Mouse (Mus musculus): Measurements from ENCODE around the gene Inpp5e. TPM values are rescaled to one million over a fixed set of nuclear protein-coding genes. Genes with fewer than 3 reads are reported as not detected.
A peak's percentile ranks its signal among the peaks of the same experiment; 100 is the strongest.

Inpp5e gene
- polyA plus RNA-seq, 1 experiment = 47.4 TPM

GRCm38 (mm10) chr2:26354401-26354800 lies 54.6 kb downstream of the Inpp5e start:
- Histone ChIP-seq H3K4me3 (ENCODE audit: control insufficient read depth, insufficient read depth, low read length) (no peak overlapping the region), H3K4me1 (replicated peaks; ENCODE audit: control insufficient read depth, insufficient read depth, low read length) (peaks cover 44% of the 10 kb centered on the region), H3K27me3 (ENCODE audit: control insufficient read depth, insufficient read depth, low read length) (no peaks in the 10 kb centered on the region), H3K36me3 (ENCODE audit: control insufficient read depth, insufficient read depth, low read length) (no peaks in the 10 kb centered on the region), H3K27ac (ENCODE audit: control insufficient read depth, insufficient read depth, low read length) (no peak overlapping the region)
- 96% methylated on average over 4 of the region's 4 CpGs for WGBS
- TF ChIP-seq CTCF (IDR thresholded peaks at IDR 0.05; ENCODE audit: borderline replicate concordance, control insufficient read depth, extremely low read depth, insufficient read depth, low read length, poor library complexity) (no peak), POLR2A (IDR thresholded peaks at IDR 0.05; ENCODE audit: control insufficient read depth, extremely low read depth, insufficient read depth, low read length, poor library complexity) (no peak)
- no peak for DNase-seq

GRCm38 (mm10) chr2:26353066-26353980 lies 55.7 kb downstream of the Inpp5e start:
- Histone ChIP-seq H3K27ac (ENCODE audit: control insufficient read depth, insufficient read depth, low read length) (no peak overlapping the region), H3K36me3 (ENCODE audit: control insufficient read depth, insufficient read depth, low read length) (no peaks in the 10 kb centered on the region), H3K4me1 (replicated peaks; ENCODE audit: control insufficient read depth, insufficient read depth, low read length) (peaks cover 44% of the 10 kb centered on the region), H3K27me3 (ENCODE audit: control insufficient read depth, insufficient read depth, low read length) (no peaks in the 10 kb centered on the region), H3K4me3 (ENCODE audit: control insufficient read depth, insufficient read depth, low read length) (no peak overlapping the region)
- WGBS = 92% methylated on average over 11 of the region's 11 CpGs
- no peak for TF ChIP-seq CTCF (IDR thresholded peaks at IDR 0.05; ENCODE audit: borderline replicate concordance, control insufficient read depth, extremely low read depth, insufficient read depth, low read length, poor library complexity)
- TF ChIP-seq POLR2A (IDR thresholded peaks at IDR 0.05; ENCODE audit: control insufficient read depth, extremely low read depth, insufficient read depth, low read length, poor library complexity) = no peak
- DNase-seq = no peak

- 6% methylated on average over 36 of the region's 36 CpGs for WGBS
- DNase-seq = peak; percentile 78
- TF ChIP-seq POLR2A (IDR thresholded peaks at IDR 0.05; ENCODE audit: control insufficient read depth, extremely low read depth, insufficient read depth, low read length, poor library complexity) = no peak
- 0 out of 2 replicates have a peak, but pooled peaks have one; percentile 9 for TF ChIP-seq CTCF (IDR thresholded peaks at IDR 0.05; ENCODE audit: borderline replicate concordance, control insufficient read depth, extremely low read depth, insufficient read depth, low read length, poor library complexity)
- peaks cover 39% of the 10 kb centered on the region for H3K4me1 ChIP-seq (replicated peaks; ENCODE audit: control insufficient read depth, insufficient read depth, low read length)
- no peaks in the 10 kb centered on the region for H3K27me3 ChIP-seq (ENCODE audit: control insufficient read depth, insufficient read depth, low read length)
- peak overlapping the region; percentile 84 for H3K27ac ChIP-seq (ENCODE audit: control insufficient read depth, insufficient read depth, low read length)
- H3K36me3 ChIP-seq (ENCODE audit: control insufficient read depth, insufficient read depth, low read length) = no peaks in the 10 kb centered on the region
- peak overlapping the region; percentile 44 for H3K4me3 ChIP-seq (ENCODE audit: control insufficient read depth, insufficient read depth, low read length)
Measured at GRCm38 (mm10) chr2:26352291-26352910, 56.6 kb downstream of the Inpp5e start.

GRCm38 (mm10) chr2:26351358-26352290 lies 57.4 kb downstream of the Inpp5e start, which contains the start of gene Dnlz:
Gene Dnlz (minus strand): TSS chr2:26352110.
- TF ChIP-seq CTCF (IDR thresholded peaks at IDR 0.05; ENCODE audit: borderline replicate concordance, control insufficient read depth, extremely low read depth, insufficient read depth, low read length, poor library complexity) = no peak
- TF ChIP-seq POLR2A (IDR thresholded peaks at IDR 0.05; ENCODE audit: control insufficient read depth, extremely low read depth, insufficient read depth, low read length, poor library complexity) = no peak

GRCm38 (mm10) chr2:26348241-26348640 lies 60.8 kb downstream of the Inpp5e start:
- H3K4me3 ChIP-seq (ENCODE audit: control insufficient read depth, insufficient read depth, low read length) = no peak overlapping the region
- no peaks in the 10 kb centered on the region for H3K27me3 ChIP-seq (ENCODE audit: control insufficient read depth, insufficient read depth, low read length)
- 93% methylated on average over 6 of the region's 6 CpGs for WGBS
- DNase-seq = no peak
- no peaks in the 10 kb centered on the region for H3K36me3 ChIP-seq (ENCODE audit: control insufficient read depth, insufficient read depth, low read length)
- no peak overlapping the region for H3K27ac ChIP-seq (ENCODE audit: control insufficient read depth, insufficient read depth, low read length)
- peaks cover 19% of the 10 kb centered on the region for H3K4me1 ChIP-seq (replicated peaks; ENCODE audit: control insufficient read depth, insufficient read depth, low read length)
- TF ChIP-seq CTCF (IDR thresholded peaks at IDR 0.05; ENCODE audit: borderline replicate concordance, control insufficient read depth, extremely low read depth, insufficient read depth, low read length, poor library complexity) (no peak), POLR2A (IDR thresholded peaks at IDR 0.05; ENCODE audit: control insufficient read depth, extremely low read depth, insufficient read depth, low read length, poor library complexity) (no peak)

More at GRCm38 (mm10) chr2:26351358-26352290, 57.4 kb downstream of the Inpp5e start, which contains the start of gene Dnlz:
- peak within 1 kb of the TSS; percentile 84 for H3K27ac ChIP-seq (ENCODE audit: control insufficient read depth, insufficient read depth, low read length)
- H3K36me3 ChIP-seq (ENCODE audit: control insufficient read depth, insufficient read depth, low read length) = no peaks in the 10 kb centered on the region
- 1% methylated on average over 62 of the region's 62 CpGs for WGBS
- H3K4me1 ChIP-seq (replicated peaks; ENCODE audit: control insufficient read depth, insufficient read depth, low read length) = peaks cover 31% of the 10 kb centered on the region
- peak; percentile 95 for DNase-seq
- H3K4me3 ChIP-seq (ENCODE audit: control insufficient read depth, insufficient read depth, low read length) = peak within 1 kb of the TSS; percentile 93
- H3K27me3 ChIP-seq (ENCODE audit: control insufficient read depth, insufficient read depth, low read length) = no peaks in the 10 kb centered on the region

Other genes starting within 250 kb of the Inpp5e start
- 0.19 and 0.47 TPM in 2 replicates for gene Lhx3, start 200.9 kb downstream of the Inpp5e start, polyA plus RNA-seq (2012; rRNA removed)
- 18.3 and 22.7 TPM in 2 replicates for gene Qsox2, start 171.7 kb downstream of the Inpp5e start, polyA plus RNA-seq (2012; rRNA removed)
- 0.19 and 0.23 TPM in 2 replicates for gene Ccdc187, start 114.6 kb downstream of the Inpp5e start, polyA plus RNA-seq (2012; rRNA removed)
- gene Gpsm1, start 93.7 kb downstream of the Inpp5e start, polyA plus RNA-seq (2012; rRNA removed) = 39.7 and 57.7 TPM in 2 replicates
- 31.5 and 32.0 TPM in 2 replicates for gene Dnlz, start 57.1 kb downstream of the Inpp5e start, polyA plus RNA-seq (2012; rRNA removed)
- 39.1 and 51.0 TPM in 2 replicates for gene Card9, start 48.3 kb downstream of the Inpp5e start, polyA plus RNA-seq (2012; rRNA removed)
- 59.2 and 60.4 TPM in 2 replicates for gene Snapc4, start 28.6 kb downstream of the Inpp5e start, polyA plus RNA-seq (2012; rRNA removed)
- gene Entr1, start 19.9 kb downstream of the Inpp5e start, polyA plus RNA-seq (2012; rRNA removed) = 216 and 228 TPM in 2 replicates
- 50.5 and 55.2 TPM in 2 replicates for gene Pmpca, start 19.9 kb downstream of the Inpp5e start, polyA plus RNA-seq (2012; rRNA removed)
- gene Sec16a, start 36.0 kb upstream of the Inpp5e start, polyA plus RNA-seq (2012; rRNA removed) = 129 and 147 TPM in 2 replicates
- 159 and 219 TPM in 2 replicates for gene Notch1, start 107.5 kb upstream of the Inpp5e start, polyA plus RNA-seq (2012; rRNA removed)
- gene Egfl7, start 170.8 kb upstream of the Inpp5e start, polyA plus RNA-seq (2012; rRNA removed) = 63.9 and 105 TPM in 2 replicates
- gene Gm20532, start 177.4 kb upstream of the Inpp5e start, polyA plus RNA-seq (2012; rRNA removed) = not detected in 2 replicates
- 89.3 and 137 TPM in 2 replicates for gene Agpat2, start 195.2 kb upstream of the Inpp5e start, polyA plus RNA-seq (2012; rRNA removed)
- 14.8 and 15.6 TPM in 2 replicates for gene Fam69b, start 219.3 kb upstream of the Inpp5e start, polyA plus RNA-seq (2012; rRNA removed)

Measured in thymus, adult 2 months (tissue).